Mouse (Mus musculus) left cerebral cortex, postnatal 36 days (tissue): ENCODE results near the gene Ctbp2. TPM values are rescaled to one million over a fixed set of nuclear protein-coding genes. Genes with fewer than 3 reads are reported as not detected.

Source experiments
- DNase-seq, 2 experiments: peaks; one replicate each; pipeline ENCODE4 v3.0.0; 2021 to 2022; ENCODE audit warnings: low spot score in 2 of 2, mixed read lengths in 1 of 2
- intact Hi-C: fragments of 180-260 bp; cut with DNase I; formaldehyde crosslinking; loops from one replicate; pipeline ENCODE4 v1.15.1; 2025
- total RNA-seq, 2 experiments: library from RNA; stranded (reverse); gene quantifications; 2 replicates each; pipeline ENCODE4 v1.2.3; 2021

Ctbp2 gene
- total RNA-seq, 2 experiments from 2014 or later, result 20.3 to 28.3 TPM

DNA sequence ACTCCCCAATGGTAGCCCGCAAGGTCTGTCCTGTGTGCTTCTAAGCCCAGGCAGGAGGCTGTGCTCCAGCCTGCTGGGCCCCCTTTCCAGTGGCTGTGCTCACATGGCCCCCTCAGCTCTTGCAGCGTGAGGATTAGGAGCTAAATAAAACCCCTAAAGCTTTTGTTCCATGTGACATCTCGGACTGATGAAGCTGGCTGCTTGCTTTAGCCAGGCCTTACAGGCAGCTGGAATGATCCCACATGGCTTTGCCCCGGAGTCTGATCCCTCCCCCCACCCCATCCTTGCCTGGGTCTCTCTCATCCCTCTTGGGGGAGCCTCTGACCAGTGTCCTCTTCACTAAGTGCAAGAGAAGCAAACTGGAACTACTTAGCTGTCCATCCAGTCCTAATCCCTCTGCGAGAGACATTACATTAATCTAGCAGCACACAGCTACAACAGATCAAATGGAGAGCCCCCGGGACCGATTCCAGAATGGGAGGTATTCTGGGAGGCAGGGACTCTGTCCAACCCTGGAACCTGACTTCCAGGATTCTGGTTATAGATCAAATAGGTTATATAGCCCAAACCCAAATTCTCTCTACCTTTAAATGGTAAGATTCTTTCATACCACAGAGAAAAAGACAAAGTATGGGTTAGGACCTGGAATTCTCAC is 108.6 kb downstream of the Ctbp2 start:
- DNase-seq, result no peak
- intact Hi-C loops, result no loop called here

DNA sequence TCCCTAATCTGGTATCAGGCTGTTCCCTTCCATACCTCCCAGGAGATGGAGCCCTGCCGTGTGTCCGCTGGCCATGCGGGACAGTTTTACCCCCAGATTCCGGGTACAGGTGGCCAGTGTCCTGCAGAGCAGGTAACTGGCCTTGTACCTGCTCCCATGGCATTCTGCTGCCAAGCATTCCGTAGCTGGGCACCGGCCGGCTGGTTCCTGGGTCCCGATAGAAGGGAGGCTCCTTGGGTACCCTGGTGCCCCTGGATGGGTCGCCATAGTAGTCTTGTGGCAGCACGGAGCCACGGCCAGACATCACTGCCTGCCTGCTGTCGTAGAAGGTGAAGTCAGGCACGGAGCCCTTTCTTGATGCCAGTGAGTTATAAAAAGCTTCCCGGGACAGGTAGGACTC is 109.5 kb downstream of the Ctbp2 start:
- DNase-seq, result no peak
- intact Hi-C loops, result no loop called here

DNA sequence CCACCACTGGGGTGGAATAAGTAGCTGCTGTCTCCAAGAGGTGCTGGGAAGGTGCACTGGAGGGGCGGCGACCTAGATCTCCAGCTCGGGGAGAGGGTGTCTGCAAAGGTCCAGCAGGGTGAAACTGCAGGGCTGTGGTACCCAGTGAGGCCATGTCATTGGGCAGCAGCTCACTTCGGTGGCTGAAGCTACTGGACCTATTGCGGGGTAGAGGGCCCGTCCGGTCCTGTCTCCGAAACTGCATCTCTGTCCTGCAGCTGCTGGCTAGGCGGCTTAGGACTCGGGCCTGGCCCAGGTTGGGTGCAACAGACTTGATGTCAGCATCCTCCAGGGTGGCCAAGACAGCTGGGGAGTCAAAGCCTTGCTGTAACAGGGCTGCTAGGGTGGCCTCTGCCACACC is 110.2 kb downstream of the Ctbp2 start:
- intact Hi-C loops, result no loop called here

DNA sequence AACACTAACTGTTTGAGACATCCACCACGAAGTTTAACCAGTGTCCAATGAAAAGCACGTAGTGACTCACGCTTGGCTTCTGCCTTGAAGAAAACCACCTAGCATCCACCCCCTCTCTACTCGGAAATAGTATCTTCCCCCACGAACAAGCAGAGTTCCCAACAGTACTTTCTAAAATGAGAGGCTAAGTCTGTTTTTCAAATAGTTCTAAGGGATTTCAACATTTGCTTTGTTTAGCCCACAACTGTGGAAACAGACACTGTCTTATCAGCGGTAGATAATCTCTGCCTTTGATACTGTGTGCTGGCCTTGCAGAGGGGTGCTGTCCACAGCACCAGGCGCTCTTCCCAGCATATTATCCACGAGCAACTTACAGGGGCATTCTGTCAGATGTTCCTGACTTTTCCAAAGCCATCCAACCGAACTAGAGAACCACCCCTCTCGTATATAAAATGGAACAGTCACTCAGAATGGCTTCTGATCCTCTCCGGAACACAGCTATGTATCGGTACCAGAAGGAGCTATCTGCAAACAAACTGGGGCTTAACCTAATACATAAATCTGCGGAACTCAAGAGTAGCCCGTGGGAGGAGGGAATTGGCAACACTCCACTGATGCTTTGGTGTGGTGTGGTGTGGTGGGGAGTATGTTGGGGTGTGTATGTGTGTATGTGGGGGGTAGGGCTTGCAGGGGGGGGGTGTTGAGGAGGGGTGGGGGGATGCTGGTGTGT is 111.4 kb downstream of the Ctbp2 start:
- peak; percentile 38 to 51 for DNase-seq
- intact Hi-C loops, result no loop called here

More for the DNA sequence above, 110.2 kb downstream of the Ctbp2 start:
- DNase-seq, result no peak

DNA sequence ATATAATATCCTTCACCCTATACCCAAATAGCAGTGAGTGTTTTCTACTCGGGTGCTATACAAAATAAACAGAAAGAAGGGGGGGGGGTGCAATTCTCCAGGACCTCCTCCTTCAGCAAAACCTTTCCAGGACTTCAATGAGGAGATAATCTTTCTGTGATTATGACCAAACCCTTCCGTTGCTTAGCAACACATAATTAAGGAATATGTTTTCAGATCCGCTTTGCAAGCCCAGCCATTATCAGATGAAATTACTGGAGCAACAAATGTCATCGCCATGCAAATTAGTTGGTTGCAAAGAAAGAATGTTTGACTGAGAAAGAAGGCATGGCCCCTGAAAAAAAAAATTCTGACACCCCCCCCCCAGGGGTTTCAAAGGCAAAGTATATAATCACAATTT is 112.5 kb downstream of the Ctbp2 start:
- no peak for DNase-seq
- intact Hi-C loops, result no loop called here

DNA sequence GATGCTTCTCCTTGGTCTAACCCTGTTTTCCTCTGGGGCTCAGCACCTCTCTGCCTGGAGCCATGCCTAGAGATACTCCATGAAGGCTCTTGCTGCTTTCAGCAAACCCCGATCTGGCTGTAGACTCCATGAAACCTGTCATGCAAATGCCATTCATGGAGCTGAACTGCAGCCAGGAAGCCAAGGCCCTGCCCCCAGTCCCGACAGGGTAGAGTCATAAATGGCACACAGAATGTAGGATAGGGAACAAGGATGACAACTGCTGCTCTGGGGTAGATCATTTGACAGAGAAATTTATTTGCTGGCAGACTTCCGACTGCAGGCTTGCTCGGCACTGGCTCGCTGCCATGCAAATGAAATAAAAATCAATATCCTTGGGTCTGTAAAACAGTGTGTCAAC is 113.0 kb downstream of the Ctbp2 start:
- no peak for DNase-seq
- intact Hi-C loops, result no loop called here

DNA sequence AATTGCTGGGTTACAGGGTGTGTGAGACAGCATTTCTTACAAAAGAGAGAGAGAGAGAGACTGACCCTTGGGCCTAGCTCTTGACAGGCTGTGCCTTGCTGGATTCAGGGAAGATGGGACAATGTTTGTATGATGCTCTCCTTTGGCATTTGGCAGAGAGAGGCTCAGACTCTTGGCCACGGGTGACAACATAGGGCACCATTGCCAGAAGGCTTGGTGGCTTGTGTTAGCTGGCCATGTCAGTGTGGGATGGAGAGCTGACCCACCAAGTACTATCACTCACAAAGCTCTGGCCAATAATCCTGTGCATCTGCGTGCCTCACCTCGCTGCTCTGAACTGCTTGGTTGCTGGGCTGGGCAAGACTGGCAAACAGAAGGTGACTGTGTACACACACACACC is 113.7 kb downstream of the Ctbp2 start:
- DNase-seq, result no peak
- intact Hi-C loops, result no loop called here

DNA sequence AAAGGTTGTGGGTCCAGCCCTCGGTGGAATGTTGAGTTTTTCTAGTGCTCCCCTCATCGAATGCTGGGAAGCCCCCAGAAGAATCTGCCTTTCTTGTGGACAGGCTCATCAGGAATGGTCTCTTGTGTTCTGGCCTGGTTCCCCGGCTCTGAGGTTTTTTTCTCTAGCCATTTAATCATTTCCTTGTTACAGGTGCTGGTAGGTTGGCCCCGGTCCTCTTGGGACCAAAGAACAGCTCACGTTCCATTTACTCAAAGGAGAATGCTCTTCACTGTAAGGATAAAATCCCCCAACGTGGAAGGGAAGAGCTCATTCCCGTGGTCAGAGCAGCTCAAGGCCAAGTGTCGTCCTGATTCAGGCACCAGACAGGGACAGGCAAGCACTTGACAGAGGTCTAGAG is 114.5 kb downstream of the Ctbp2 start:
- intact Hi-C loops, result loop anchor here (10.0 kb wide), 1 partner anchor 125 kb away; no protein-coding TSS in a partner anchor
- DNase-seq, result no peak

DNA sequence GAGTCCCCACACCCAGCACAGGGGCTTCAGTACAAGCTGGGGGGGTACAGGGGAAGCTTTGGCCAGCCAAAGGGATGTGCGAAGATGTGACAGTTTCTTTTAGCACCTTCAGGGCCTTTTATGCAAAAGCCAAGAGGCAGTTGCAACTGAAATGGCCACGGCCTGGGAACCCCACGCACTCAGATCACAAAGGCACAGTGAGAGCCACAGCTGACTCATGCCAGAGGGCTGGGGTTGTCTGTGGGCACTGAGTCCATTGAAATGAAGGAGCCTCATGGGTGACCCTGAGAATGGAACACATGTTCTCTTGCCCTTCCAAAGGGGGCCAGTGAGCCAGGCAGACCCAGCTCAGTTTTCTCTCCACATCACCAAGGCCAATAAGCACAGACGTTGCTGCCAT is 115.5 kb downstream of the Ctbp2 start:
- no peak for DNase-seq
- intact Hi-C loops, result loop anchor here (10.0 kb wide), 1 partner anchor 124 kb away; no protein-coding TSS in a partner anchor

DNA sequence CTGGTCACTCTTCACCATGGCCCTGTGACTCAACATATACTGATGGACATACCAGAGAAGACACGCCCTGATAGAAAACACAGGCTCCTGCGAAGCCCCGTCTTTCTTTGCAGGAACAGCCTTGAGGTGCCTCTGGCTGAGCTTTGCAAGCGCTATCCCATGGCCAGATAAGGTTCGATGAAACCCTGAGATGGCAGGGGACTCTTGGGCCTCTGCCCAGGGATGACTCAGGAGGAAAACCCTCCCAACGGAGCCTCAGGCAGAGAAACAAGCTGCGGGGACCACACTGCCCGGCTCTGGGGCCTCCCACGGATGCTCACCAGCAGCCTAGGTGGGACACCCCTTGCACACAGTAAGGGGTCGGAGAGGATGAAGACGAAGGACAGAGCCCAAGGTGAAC is 116.8 kb downstream of the Ctbp2 start:
- intact Hi-C loops, result loop anchor here (10.0 kb wide), 1 partner anchor 123 kb away; no protein-coding TSS in a partner anchor
- no peak for DNase-seq

DNA sequence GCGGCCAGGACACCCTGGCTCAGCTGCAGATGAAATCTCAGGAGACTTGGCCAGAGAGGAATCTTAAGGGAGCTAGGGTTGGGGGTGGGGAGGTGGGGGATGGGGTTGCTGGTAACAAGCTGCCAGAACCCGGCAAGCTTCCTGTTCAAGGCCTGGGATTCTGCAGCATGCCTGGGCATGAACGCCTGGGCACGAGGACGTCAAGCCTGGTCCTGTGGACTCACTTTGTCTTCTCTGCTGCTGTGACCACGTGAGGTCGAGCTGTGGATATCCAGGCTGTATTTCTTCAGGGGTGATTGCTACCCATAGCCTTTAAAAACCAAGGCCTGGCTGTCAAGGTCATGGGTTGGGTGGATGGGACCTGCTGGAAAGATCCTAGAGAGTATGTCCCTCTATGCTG is 118.4 kb downstream of the Ctbp2 start:
- intact Hi-C loops, result loop anchor here (10.0 kb wide), 1 partner anchor 121 kb away; no protein-coding TSS in a partner anchor
- DNase-seq, result no peak

DNA sequence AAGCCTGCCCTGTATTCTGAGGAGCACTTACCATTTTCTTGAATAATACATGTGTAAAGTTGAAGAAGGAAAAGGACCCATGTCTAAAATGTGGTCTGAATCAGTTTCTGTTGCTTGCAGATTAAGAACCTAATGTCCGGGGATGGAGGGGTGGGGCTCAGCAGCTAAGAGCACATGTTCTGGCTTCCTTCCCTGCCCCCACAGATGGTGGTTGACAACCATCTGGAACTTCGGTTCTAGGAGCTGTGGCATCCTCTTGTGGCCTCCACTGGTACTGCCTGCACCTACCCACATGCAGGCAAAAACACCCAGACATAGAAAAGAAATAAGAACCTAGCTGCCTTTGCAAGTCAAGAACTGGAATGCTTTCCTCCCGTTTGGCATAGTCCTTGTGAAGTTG is 120.7 kb downstream of the Ctbp2 start:
- DNase-seq, result peak; percentile 70 to 81
- intact Hi-C loops, result loop anchor here (2.0 to 10.0 kb wide), 2 partner anchors 119 to 347 kb away; no protein-coding TSS in a partner anchor

DNA sequence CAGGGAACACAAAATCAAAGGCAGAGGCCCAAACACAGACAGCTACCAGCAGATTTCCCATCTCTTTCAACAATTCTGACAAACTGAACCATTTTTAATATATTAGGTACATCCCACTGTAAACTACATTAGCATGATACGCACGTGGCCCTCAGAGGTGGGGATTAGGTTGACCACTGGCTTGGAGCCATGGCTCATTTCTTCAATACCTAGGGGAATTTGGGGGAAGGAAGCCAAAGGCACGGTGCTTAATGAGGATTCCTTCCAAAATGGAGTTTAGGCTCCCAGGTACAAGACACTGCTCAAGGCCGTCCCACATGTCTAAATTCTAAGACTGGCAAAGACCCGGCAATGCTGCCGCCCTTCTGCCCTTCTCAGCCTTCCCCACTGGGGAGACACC is 121.9 kb downstream of the Ctbp2 start:
- no peak for DNase-seq
- intact Hi-C loops, result loop anchor here (2.0 to 10.0 kb wide), 2 partner anchors 117 to 345 kb away; no protein-coding TSS in a partner anchor

DNA sequence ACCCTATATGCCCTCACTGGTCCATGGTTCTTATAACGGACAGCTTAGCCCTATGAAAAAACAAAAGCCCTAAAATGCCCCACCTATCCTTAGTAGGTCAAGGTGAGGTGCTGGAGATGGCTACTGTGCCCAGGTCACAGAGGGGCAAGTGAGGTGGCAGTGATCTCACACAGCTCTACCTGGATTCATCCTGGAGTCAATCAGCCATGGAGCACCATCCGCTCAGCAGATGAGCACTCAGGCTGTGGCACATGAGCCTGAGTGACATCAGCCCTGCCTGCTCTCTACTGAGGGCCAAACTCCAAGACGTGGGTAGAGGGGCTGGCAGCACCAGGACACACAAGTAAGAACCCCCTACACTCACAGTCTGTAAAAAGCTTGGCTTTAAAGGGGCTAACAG is 122.8 kb downstream of the Ctbp2 start:
- no peak for DNase-seq
- intact Hi-C loops, result loop anchor here (10.0 kb wide), 1 partner anchor 117 kb away; no protein-coding TSS in a partner anchor

DNA sequence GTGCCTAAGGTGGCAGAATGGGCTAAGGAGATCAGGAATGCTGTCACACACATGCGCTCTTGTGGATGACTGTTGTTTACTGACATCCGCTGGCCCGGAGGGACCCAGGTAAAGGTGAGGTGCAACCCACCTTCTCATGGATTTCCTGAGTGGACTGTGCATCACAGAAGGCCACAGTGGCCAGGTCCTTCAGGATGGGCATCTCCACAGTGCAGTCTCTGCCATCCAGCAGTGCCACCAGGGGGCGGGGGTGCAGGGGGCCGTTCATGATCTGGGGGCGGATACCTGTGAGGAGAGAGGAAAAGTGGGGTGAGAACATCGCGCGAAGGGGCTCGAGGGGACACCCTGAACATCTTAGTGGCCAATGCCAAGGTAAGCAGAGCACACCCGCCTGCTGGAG is 125.1 kb downstream of the Ctbp2 start:
- intact Hi-C loops, result no loop called here
- DNase-seq, result no peak

DNA sequence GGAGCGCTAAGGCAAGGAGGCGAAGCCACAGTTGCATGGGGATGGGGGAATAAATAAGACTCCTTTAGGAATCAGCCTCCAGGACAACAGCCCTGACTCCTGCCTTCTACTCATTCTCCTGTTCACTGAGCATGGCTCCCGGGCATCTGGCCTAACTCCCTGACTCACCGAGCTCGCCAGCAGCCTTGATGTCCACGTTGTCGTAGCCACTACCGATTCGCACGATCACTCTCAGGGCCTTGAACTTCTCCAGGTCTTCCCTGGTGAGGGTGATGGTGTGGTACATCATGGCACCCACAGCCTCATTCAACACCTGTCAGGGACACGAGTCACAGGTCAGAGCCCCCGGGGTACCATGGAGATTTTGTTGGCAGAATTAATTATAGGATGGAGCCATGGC is 125.5 kb downstream of the Ctbp2 start:
- no peak for DNase-seq
- intact Hi-C loops, result no loop called here

DNA sequence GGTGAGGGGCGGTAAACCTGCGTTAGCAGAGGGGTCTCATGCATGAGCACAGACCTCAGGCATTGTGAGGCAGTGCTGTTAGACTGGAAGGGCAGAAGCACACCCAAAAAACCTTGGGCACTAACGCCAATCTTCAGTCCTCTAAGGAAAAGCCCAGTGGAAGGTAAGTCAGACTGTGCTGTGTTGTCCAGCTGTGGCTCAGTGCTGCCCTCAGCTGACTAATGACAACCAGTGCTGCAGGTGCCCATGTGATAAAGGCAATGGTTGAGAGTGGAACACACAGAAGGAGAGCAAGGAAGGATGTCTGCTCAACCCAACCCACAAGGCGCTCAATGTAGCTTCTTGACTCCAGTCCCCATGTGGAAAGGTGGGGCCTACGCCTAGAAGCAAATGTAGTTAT is 127.8 kb downstream of the Ctbp2 start:
- intact Hi-C loops, result no loop called here
- DNase-seq, result no peak

DNA sequence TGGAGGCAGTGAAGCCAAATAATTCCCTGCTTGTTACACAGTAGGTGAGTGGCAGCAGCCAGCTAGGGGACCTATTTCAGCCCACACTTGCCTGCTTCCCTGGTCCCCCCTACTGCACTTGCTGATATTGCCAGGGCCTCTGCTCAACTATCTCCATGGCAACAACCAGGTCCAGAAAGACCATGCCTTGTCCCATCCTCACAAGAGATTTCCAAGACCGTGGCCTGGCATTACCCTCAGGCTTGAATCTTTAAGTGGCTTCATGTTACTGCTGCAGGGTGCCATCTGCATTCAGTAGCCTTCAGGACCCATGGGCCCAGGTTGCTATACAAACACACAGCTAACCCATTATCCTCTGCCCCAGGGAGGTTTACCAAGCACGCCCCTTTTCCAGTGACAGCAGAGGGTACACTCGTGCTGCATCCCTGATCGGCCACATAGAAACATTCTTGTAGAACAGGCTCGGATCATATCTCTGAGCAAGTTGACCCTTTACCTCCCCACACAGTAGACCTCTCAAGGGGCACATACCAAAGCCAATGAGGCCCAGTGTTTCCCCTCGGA is 129.4 kb downstream of the Ctbp2 start:
- DNase-seq, result no peak
- intact Hi-C loops, result no loop called here

DNA sequence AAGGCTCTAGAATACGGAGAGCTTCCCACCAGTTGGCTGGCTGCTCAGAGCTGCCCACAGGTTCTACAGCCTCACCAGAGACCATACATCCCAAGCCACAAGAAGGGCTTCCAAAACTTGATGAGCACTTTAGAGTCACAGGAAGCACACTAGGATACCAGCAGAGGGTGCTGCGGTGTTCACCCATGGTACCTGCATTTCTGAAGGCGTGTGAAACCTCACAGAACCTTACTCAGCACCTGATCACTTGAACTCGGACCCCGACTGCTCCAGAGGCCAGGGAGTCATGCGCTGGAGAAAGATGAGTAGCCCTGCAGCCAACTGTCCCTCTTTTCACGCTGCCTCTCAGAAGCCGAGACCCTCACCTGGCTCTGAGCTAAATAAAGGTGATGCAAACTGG is 130.0 kb downstream of the Ctbp2 start:
- intact Hi-C loops, result no loop called here
- no peak for DNase-seq

DNA sequence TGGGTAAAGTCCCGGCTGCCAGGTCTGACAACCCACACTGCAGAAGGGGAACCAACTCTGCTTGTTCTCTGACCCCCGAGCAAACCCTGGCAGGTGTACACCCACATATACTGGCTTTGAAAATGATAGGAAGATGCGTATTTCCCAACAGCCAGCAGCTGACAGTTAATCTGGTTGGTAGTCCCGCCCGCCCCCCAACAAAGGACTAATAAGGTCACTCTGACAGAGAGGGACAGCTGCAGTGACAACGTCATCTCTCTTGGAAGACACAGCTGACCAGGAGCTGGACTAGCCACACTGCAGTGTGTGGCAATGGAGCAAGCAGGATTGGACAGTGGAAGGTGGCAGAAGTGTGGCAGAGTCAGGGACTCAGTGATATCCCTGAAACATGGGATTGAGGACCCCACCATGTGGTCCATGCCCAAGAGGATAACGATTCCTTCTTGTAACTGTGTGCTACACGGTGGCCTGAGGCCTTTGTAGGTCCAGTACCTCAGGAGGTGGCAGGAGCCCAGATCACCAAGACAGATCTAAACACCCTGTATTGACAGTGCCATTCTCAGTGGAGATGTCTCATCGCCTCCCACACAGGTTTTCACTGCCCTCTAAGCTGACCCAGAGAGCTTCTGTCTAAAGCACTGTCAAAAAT is 131.1 kb downstream of the Ctbp2 start:
- intact Hi-C loops, result no loop called here

More for the DNA sequence above, 131.1 kb downstream of the Ctbp2 start:
- DNase-seq, result no peak
